Mouse (Mus musculus) adrenal gland, postnatal 36 days (tissue): ENCODE data around the gene Ajap1. TPM values are rescaled to one million over a fixed set of nuclear protein-coding genes. Genes with fewer than 3 reads are reported as not detected.
A peak's percentile ranks its signal among the peaks of the same experiment; 100 is the strongest.

ENCODE experiments used
- DNase-seq, 2 experiments: peaks; one replicate each; pipeline ENCODE4 v3.0.0; 2021; ENCODE audit warnings: mixed read lengths in 1 of 2
- total RNA-seq, 2 experiments: library from RNA; stranded (reverse); gene quantifications; 2 replicates each; pipeline ENCODE4 v1.2.3; 2021

Ajap1 gene
- total RNA-seq, 2 experiments from 2014 or later, result 1.2 to 9.5 TPM

DNA sequence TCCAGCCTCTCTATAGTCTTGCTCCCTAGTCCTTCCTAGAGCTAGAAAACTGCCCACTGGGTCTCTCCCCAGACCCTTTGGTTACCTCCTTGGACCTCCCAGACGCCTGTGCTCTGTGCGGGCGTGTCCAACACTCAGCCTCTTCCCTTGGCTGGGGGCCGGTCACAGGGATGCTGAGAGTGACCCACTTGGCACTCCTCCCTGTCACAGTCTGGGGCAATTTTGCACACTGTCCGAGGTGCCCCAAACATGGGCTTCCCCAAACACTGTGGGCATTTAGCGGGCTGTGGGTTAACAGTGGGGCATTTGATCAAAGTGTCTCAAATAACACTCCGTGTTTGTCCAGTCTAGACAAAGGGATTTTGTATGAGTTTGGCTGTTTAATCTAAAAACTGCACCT lies 29.1 kb downstream of the Ajap1 start:
- no peak for DNase-seq

DNA sequence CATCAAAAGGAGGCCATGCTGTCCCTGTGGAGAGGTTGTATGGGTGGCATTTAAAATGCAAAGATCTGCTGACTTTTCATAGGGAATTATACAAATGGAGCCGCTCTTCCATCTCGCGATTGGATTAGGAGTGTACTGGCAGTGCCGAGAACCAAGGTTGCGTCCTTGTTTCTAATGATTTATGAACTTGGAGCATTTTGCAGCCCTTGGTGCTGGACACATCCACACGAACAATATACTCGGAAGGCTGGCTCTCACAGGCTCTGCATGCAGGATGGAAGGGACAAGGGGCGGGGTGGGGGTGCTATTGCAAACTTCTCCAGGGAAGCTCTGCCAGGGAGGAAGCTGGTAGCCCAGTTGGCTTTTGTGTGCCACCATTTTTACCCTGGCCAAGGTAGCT lies 31.1 kb downstream of the Ajap1 start:
- peak; percentile 59 to 69 for DNase-seq

DNA sequence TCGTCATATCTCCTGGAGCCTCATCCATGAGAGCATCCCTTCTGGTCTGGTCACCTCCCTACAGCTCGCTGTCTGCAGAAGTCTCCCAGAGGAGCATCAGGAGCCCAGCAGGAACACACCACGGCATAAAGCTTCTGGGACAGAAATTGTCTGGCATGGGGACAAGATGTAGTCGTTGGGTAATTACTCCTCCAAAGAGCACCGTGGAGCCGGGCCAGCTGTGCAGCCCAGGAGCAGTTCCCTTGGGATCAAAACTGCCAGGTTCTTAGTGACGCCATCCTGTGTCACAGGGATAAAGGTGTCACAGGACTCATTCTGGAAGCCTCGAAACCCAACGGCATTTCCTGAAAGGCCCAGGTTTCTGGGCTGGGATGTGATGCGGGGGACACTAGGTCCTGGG lies 40.1 kb downstream of the Ajap1 start:
- DNase-seq, result peak; percentile 21 to 31

DNA sequence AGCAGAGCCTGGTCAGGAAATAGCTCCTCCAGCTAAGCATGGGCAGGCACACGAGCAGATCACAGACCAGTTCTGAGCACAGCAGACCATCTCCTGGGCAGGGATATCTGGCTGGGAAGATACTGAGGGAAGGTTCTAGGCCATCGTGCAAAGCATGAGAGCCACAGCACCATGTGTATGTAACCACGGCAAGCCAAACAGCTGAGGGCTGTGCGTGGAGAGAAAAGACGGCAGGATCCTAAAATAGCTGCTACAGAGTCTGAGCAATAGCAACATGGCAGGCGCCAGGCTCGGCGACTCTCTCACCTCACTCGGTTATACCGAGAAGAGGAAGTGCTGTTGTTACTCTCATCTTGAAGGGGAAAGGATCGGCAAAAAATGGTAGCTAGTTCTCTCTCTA lies 42.7 kb downstream of the Ajap1 start:
- DNase-seq, result no peak

DNA sequence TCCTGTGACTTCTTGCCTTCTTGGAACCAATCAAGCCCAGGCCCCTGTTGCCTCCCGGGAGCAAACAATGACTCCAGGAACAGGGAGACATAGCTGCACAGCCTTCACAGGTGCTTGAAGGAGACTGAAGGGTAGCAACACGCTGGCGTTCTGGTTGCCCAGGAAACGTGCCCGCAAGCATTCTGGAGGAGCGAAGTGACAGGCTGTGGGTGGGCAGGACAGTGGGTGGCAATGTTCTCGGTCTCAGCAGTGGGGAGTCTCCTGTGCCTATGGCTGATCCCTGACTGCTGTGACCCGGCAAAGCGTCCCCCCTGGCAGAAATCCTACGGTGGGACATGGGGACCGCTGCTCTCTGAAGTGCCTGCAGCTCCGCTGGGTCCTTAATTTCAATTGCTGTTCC lies 43.6 kb downstream of the Ajap1 start:
- no peak for DNase-seq

DNA sequence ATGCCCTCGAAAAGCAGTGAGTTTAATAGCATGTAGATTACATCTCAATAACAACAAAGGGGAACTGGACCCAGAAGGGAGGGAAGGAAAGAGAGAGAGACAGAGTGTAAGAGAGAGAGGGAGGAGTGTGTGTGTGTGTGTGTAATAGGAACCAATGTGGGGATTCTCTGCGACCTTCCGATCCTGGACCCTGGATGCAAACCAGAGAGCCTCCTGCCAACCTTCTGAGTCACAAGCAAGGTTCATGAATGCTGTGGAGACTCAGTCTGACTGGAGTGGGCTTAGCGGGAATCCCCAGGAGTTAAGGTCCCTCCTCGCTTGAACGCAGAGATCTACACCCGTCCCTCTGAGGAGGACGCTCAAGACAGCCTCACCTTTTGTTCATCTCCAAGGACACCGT lies 45.4 kb downstream of the Ajap1 start:
- peak; percentile 51 to 56 for DNase-seq

DNA sequence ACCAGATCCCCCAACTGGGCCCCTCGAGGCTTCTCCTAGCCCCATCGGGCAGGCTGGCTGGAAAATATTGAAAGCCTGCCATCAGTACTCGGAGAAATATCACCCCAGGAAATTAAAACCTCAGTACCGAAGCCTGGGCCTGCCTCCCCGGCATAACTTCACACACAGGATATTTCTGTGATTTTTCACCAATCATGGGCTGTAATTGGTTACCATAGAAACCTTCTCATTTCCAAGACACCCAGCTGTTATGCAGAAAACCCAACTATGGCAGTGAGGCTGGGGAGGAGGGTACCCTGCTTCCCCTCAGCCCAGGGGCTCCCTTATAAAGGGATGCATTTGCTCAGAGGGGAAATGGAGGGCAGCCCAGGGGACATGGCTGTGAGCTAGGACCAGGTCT lies 46.7 kb downstream of the Ajap1 start:
- no peak for DNase-seq

DNA sequence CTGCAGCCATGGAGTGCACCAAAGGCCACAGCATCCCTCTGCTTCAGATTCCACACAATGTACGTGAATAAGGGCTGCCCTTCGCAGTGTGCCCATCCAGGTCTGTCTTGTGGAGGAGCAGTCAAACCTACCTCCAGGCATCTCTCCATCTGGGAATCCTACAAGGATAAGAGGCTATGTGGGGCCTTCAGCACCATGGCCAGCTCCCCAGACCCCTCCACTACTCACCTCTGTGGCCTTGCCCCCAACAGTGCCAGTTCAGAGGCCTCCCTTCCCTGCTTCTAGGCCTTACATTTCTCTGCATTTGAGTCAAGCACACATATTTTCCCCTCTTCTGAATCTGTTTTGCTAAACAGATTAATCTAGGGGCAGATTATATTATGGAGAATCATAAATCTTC lies 52.6 kb downstream of the Ajap1 start:
- DNase-seq, result no peak

DNA sequence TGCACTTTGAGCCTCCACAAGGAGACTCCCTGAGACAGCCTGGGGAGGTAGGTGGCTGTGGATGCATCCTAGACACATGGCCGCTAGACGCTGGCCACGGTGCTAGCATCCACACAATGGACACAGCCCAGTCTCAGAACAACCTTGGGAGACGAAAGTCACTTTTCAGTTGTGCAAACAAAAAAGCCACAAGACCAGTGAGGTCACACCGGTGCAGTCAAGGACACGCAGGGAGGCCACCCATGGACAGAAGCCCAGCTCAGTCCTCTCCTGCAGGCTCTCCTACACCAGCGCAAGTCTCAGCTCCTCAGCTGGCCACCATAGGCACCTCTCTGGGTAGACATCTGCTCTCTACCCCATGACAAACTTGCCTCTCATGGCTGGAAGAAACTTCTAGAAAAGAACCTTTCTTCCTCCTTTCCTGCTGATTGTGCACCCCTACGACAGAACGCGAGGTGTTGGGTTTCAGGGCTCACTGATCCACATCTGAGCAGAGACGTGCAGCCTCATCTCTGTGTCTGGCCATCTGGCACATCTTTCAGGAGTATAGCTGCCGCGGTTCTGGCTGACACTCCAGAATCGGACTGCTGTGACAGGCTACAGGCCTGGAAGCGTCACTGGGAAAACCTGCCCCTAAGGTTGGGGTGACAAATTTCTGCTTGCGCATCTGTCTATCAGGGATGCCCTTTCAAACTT lies 56.5 kb downstream of the Ajap1 start:
- DNase-seq, result peak; percentile 45 to 69

DNA sequence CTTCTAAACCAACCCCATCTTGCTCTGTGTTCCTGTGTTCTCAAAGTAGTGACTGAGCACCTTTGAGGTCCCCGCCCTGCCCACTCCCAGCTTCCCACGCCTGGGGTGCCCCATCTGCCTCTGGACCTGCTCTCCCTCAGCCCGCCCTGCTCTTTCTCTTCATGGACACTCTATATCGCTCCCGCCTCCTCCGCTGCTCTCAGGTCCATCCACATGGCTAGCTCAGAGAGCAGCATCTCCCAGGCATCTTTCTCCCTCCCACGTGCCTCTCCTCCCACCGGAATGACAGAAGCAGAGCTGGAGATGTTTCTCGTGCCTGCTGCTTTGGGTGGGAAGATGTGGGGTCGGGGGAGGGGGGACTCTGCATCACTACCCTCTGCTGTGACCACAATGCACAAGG lies 58.3 kb downstream of the Ajap1 start:
- no peak for DNase-seq

DNA sequence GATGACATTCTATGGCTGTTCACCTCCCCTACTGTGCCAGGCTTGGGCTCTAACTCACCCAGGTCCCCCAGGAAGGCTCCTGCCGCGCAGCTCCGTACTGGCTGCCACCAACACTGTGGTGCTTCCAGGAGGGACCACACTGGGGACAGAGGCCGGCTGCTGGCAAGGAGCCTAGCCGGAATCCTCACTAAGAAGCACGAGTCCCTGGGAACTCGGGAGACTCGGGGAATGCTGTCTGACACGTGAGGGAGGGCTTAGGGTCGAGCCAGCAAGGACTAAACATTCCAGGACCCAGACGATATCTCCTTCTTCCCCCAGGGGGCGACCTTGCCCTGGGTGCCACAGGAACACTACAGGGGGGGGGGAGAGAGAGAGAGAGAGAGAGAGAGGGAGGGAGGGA lies 64.7 kb downstream of the Ajap1 start:
- peak; percentile 72 to 80 for DNase-seq

DNA sequence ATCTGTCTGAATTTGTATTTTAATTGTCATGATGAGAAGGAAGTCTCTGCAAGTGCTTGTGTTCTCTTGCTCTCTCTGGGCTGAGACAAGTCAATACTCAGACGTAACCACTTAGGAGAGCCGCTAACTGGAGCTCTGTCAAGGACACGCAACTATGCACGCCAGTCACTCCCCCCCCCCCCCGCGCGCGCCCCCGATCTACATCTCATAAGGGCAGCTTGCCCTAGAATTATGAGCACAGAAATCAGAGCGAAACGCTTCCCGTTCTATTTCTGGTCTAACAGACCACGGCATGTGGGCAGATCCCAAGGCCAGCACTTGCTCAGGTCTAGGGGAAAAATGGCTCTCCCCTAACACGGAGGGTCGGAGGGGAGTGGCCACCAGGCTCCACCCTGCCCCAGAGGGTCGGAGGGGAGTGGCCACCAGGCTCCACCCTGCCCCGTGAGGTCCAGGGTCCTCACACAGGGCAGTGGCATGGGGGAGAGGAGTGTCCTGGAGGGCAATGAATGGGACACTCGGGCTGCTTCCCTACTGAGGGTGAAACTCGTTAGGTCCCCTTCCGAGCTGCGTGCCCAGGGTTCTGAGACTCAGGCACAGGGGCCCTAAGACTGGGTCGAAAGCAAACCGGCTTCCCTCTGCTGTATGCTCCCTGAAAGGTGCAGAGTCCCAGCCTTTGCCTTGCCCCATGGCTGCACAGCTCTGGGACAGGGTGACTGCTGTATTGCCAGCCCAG lies 65.3 kb downstream of the Ajap1 start:
- DNase-seq, result peak; percentile 13 to 49

DNA sequence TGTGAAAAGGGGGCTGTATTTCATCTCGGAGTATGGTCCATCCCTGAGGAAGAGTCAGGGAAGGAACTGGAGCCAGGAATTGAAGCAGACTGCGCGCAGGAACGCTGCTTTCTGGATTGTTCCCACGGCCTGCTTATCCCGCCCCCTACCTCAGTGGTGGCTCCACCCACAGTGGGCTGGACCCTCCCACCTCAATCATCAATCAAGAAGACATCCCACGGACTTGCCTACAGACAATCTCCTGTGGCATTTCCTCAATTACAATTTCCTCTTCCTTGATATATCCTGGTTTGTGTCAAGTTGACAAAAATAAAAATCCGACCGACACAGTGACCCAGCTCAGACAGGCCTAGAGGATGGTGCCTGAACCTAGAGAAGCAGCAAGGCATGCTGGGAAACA lies 66.5 kb downstream of the Ajap1 start:
- peak in 1 of 2 experiments; percentile 13 for DNase-seq

DNA sequence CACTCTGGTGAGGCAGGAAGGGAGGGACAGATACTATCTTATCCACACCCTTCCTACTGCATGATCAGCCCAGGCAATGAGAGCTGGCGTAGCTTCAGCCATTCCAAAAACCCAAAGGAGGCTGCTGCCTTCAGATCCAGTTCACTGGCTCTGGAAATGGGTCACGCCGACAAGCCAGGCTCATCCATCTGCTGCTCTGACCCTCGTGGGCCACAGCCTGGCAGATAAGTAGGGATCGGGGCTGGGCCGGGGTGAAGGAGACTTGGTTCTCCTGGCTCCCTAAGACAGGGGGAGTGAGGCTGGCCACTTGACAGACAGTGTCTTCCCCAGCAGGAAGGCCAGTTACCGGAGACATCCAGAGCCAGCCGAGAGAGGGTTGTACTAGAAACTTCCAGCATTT lies 84.2 kb downstream of the Ajap1 start:
- no peak for DNase-seq

DNA sequence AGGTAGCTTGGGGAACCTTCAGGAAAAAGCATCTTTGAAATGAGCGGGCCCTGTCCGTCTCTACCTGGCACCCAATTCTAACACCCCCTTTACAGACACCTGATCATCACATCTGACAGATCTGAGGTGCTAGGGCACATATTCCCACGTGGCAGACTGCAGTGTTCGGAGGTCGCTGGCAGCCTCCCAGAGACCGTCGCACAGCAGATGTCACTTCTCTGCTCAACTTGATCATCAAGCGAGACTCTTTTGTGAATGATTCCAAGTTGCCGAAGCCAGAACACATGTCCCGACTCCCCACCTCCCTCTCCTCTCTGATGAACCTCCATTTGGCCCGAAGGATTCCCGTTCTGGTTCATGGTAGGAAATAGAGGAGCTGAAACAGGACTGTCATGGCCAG lies 95.1 kb downstream of the Ajap1 start:
- DNase-seq, result no peak

DNA sequence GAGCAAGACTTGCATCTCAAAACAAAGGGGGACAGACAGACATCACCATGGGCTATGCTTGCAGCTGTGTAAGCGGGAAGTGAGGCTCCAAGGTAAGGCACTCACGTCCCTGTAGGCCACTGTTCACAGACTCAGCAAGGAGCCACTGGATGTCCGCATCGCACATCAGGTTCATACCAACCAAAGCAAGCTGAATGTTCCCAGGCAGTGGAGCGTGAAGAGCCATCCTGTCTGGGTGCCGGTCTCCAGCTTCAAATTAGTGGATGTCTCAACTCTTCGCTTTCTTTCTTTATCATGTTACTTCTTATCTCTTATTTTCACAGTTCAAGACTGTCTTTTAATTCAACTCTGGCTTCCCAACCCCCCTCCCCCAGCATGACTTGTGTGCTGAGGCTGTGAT lies 101.2 kb downstream of the Ajap1 start:
- no peak for DNase-seq

DNA sequence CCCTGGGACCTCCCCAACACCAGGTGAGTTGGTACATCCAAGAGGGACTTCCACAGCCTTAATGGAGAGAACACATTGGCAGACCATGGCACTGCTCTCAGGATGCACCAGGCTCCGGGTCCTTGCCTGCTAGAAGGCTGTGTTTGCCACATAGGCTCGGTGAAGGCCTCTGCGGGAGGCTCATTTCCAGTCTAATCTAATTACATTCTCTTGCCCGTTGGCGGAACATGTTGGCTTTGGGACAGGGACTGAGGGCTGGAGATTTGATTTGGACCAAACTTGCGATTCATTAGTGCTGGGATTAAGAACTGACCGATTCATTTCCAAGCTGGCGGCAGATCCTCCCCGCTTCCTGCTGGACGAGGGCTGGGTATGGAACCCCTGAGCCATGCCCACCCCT lies 101.7 kb downstream of the Ajap1 start:
- DNase-seq, result no peak

DNA sequence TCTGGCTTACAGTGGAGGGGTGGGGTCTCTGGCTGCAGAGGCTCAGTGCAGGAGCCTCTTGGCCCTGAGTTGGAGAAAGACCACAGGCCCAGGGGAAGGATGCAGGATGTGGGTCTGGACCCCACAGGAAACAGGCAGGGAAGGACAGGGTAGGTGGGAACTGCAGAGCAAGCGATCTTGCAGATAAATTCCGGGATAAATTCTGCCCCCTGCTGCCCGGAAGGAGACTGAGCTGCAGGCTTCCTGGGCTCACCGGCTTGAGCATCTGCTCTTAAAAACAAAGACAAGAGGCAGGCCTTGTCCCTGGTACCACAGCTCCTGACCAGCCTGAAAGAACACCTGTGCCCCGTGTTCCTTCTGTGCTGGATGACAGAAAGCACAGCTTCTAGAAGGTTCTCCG lies 104.6 kb downstream of the Ajap1 start:
- DNase-seq, result peak in 1 of 2 experiments; percentile 27

DNA sequence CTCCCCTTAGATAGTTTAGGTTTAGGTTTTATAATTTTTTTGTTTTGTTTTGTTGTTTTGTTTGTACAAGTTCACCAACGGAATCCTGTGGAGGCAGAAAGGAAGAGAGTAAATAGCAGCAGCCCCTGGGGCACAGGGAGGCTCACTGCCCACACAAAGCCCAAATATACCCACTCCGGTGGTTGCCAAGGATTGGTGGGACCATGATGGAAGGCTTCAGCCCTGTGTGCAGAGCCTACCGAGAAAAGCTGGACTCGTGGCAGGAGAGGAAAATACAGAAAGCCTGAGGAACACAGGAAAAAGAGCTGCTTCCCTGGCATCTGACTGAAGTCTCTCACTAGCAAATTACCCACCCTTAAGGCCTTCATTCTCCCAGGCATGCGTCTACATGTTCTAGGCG lies 108.4 kb downstream of the Ajap1 start:
- no peak for DNase-seq

DNA sequence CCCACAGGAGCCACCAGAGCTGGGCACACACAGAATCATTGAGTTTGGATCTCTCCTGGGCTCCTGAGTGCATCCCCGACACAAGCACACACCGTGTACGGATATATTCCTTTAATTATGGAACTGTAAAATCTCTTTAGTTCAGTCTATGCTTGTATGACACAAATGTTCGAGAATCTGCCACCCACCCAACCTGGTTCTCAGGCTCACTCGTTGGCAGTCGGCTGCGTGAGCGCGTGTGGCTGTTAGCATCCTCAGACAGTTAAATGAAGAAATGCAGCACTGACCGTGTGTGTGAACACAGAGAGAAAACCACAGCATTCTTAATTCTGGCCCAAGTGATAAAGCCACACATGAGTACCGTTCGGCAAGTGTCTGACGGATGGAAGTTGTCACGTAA lies 109.5 kb downstream of the Ajap1 start:
- no peak for DNase-seq

DNA sequence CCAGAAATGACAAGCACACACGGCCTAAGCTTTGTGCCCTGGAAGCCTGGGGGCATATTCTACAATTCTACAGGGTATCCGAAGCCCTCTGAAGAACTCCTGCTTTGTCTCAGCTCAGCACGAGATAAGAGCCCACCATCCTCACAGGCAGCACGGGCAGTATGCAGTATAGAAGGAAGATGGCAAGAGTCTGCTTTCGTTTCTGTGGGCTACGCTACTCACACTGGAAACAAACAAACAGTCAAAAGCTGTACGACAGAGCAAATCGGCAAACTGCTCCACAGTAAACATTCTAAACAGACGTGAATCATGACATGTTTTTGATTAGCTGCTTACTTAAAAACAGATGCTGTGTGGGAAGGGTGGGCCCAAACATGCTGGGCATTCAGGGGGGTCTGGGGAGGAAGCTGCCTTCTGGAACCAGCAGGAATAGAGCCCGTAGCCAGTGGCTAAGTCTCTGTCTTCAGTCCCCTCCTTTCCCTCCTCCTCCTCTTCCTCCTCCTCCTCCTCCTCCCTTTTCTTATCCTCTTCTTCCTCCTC lies 113.9 kb downstream of the Ajap1 start:
- no peak for DNase-seq

DNA sequence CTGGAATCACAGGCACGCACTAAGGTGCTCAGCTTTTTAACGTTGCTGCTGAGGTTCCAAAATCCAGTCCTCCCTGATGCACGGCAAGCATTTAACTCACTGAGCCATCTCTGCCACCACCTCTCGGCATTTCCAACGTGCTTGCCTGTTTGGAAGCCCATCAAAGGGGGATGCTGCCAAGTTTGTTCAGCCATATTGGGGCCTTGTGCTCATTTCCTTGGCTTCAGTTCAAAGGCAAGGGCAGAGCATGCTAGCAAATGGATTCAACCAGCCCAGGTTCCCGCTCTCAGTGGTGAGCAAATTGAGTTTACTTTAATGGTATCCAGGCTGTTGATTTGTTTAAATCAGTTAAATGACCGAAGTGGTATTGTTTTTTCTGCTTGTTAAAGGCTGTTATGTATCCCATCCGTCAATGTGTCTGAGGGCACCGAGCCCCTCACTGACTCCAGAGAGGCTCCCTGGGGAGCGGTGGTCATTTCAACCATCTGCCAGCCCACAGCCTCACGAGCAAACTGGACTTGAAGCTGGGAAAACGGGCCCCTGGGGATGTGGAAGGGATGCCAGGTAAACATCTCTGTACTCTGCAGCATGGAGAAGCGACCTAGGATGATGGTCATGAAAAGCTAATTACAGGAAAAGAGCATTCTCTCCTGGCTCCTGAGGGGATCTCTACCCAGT lies 121.6 kb downstream of the Ajap1 start:
- no peak for DNase-seq

DNA sequence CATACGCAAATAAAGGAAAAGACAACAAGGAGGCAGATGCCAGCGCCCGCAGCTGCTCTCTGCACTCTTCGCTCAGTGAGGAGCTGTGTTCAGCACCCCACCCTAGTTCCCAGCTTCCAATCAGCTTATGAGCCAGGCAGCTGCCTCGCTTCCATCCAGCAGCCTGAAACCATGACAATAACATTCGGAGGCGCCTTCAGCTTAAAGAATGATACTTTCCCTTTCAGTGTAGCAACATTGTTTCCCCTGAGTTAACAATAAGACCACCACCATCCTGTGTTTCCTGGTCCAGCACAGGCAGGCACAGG lies 124.4 kb downstream of the Ajap1 start:
- no peak for DNase-seq
